Mouse (Mus musculus): ENCODE data around the gene Ndufs3. TPM values are rescaled to one million over a fixed set of nuclear protein-coding genes. Genes with fewer than 3 reads are reported as not detected.
A peak's percentile ranks its signal among the peaks of the same experiment; 100 is the strongest.

Ndufs3 gene
- total and polyA plus RNA-seq, 2 experiments from 2014 or later: 156 to 248 TPM

- no peaks in the 10 kb centered on the region for H3K4me1 ChIP-seq (ENCODE audit: insufficient read depth)
- DNase-seq (no peak), ATAC-seq (peak; percentile 12; the same call in 1 of the 2 replicates)
- no peaks in the 10 kb centered on the region for H3K27me3 ChIP-seq (ENCODE audit: insufficient read depth, low read length)
- TF ChIP-seq CTCF (IDR thresholded peaks at IDR 0.05; ENCODE audit: low read depth): no peak
- H3K4me3 ChIP-seq (ENCODE audit: low read depth, low read length): no peak overlapping the region
- H3K9ac ChIP-seq: no peak overlapping the region
- no peaks in the 10 kb centered on the region for H3K36me3 ChIP-seq (ENCODE audit: insufficient read depth)
- H3K27ac ChIP-seq (ENCODE audit: low read depth, low read length): no peak overlapping the region
- H3K9me3 ChIP-seq (ENCODE audit: low read length): no peaks in the 10 kb centered on the region
- no peak overlapping the region for H3K4me2 ChIP-seq (ENCODE audit: low read depth)
- 61% methylated on average over 5 of the region's 5 CpGs for WGBS
These were observed 26.9 kb downstream of the Ndufs3 start for GRCm38 (mm10) chr2:90877584-90878259.

GRCm38 (mm10) chr2:90875239-90875638 lies 29.4 kb downstream of the Ndufs3 start:
- H3K27me3 ChIP-seq (ENCODE audit: insufficient read depth, low read length): no peaks in the 10 kb centered on the region
- H3K4me1 ChIP-seq (ENCODE audit: insufficient read depth): no peaks in the 10 kb centered on the region

GRCm38 (mm10) chr2:90874025-90874424 lies 30.6 kb downstream of the Ndufs3 start:
- Histone ChIP-seq H3K27ac (ENCODE audit: low read depth, low read length) (no peak overlapping the region), H3K9me3 (ENCODE audit: low read length) (no peaks in the 10 kb centered on the region), H3K9ac (no peak overlapping the region), H3K4me3 (ENCODE audit: low read depth, low read length) (no peak overlapping the region), H3K4me1 (ENCODE audit: insufficient read depth) (no peaks in the 10 kb centered on the region), H3K4me2 (ENCODE audit: low read depth) (no peak overlapping the region), H3K27me3 (ENCODE audit: insufficient read depth, low read length) (no peaks in the 10 kb centered on the region), H3K36me3 (ENCODE audit: insufficient read depth) (no peaks in the 10 kb centered on the region)
- DNase-seq: no peak
- ATAC-seq: no peak
- 83% methylated on average over 1 of the region's 1 CpGs for WGBS
- no peak for TF ChIP-seq CTCF (IDR thresholded peaks at IDR 0.05; ENCODE audit: low read depth)

More at GRCm38 (mm10) chr2:90875239-90875638, 29.4 kb downstream of the Ndufs3 start:
- no peak for DNase-seq
- no peak for TF ChIP-seq CTCF (IDR thresholded peaks at IDR 0.05; ENCODE audit: low read depth)
- Histone ChIP-seq H3K9ac (no peak overlapping the region), H3K4me3 (ENCODE audit: low read depth, low read length) (no peak overlapping the region), H3K27ac (ENCODE audit: low read depth, low read length) (no peak overlapping the region), H3K4me2 (ENCODE audit: low read depth) (no peak overlapping the region), H3K9me3 (ENCODE audit: low read length) (no peaks in the 10 kb centered on the region), H3K36me3 (ENCODE audit: insufficient read depth) (no peaks in the 10 kb centered on the region)
- WGBS: 68% methylated on average over 2 of the region's 2 CpGs
- no peak for ATAC-seq

- Histone ChIP-seq H3K9ac (no peak overlapping the region), H3K4me3 (ENCODE audit: low read depth, low read length) (no peak overlapping the region), H3K27ac (ENCODE audit: low read depth, low read length) (no peak overlapping the region; the same call in 1 of the 2 replicates), H3K4me1 (ENCODE audit: insufficient read depth) (no peaks in the 10 kb centered on the region), H3K36me3 (ENCODE audit: insufficient read depth) (0 out of 2 replicates have a peak, but pooled peaks cover 8% of the 10 kb centered on the region), H3K27me3 (ENCODE audit: insufficient read depth, low read length) (no peaks in the 10 kb centered on the region), H3K4me2 (ENCODE audit: low read depth) (no peak overlapping the region), H3K9me3 (ENCODE audit: low read length) (no peaks in the 10 kb centered on the region)
- ATAC-seq (peak; percentile 24), DNase-seq (peak; percentile 43)
- TF ChIP-seq CTCF (IDR thresholded peaks at IDR 0.05; ENCODE audit: low read depth): 0 out of 2 replicates have a peak, but pooled peaks have one; percentile 15
- 56% methylated on average over 8 of the region's 8 CpGs for WGBS
These were observed 33.3 kb downstream of the Ndufs3 start for GRCm38 (mm10) chr2:90871180-90871961.

GRCm38 (mm10) chr2:90870136-90870601 lies 34.5 kb downstream of the Ndufs3 start:
- H3K4me2 ChIP-seq (ENCODE audit: low read depth): no peak overlapping the region
- ATAC-seq (peak; percentile 39; the same call in 1 of the 2 replicates), DNase-seq (no peak)
- no peaks in the 10 kb centered on the region for H3K27me3 ChIP-seq (ENCODE audit: insufficient read depth, low read length)
- H3K36me3 ChIP-seq (ENCODE audit: insufficient read depth): peaks cover 20% of the 10 kb centered on the region
- no peak for TF ChIP-seq CTCF (IDR thresholded peaks at IDR 0.05; ENCODE audit: low read depth)
- no peak overlapping the region for H3K4me3 ChIP-seq (ENCODE audit: low read depth, low read length)
- 52% methylated on average over 4 of the region's 4 CpGs for WGBS
- H3K27ac ChIP-seq (ENCODE audit: low read depth, low read length): peak overlapping the region; percentile 62
- H3K9ac ChIP-seq: peak overlapping the region; percentile 22; the same call in 1 of the 2 replicates
- no peaks in the 10 kb centered on the region for H3K9me3 ChIP-seq (ENCODE audit: low read length)
- H3K4me1 ChIP-seq (ENCODE audit: insufficient read depth): no peaks in the 10 kb centered on the region

- Histone ChIP-seq H3K9me3 (ENCODE audit: low read length) (no peaks in the 10 kb centered on the region), H3K4me3 (ENCODE audit: low read depth, low read length) (no peak overlapping the region), H3K27ac (ENCODE audit: low read depth, low read length) (no peak overlapping the region), H3K36me3 (ENCODE audit: insufficient read depth) (peaks cover 42% of the 10 kb centered on the region), H3K4me2 (ENCODE audit: low read depth) (no peak overlapping the region), H3K4me1 (ENCODE audit: insufficient read depth) (no peaks in the 10 kb centered on the region), H3K27me3 (ENCODE audit: insufficient read depth, low read length) (no peaks in the 10 kb centered on the region), H3K9ac (no peak overlapping the region)
- peak; percentile 88 for DNase-seq
- ATAC-seq: peak; percentile 91
- peak; percentile 90 for TF ChIP-seq CTCF (IDR thresholded peaks at IDR 0.05; ENCODE audit: low read depth)
- 10% methylated on average over 3 of the region's 3 CpGs for WGBS
These were observed 38.1 kb downstream of the Ndufs3 start for GRCm38 (mm10) chr2:90866524-90866923.

- Histone ChIP-seq H3K4me1 (ENCODE audit: insufficient read depth) (no peaks in the 10 kb centered on the region), H3K36me3 (ENCODE audit: insufficient read depth) (peaks cover 62% of the 10 kb centered on the region), H3K4me2 (ENCODE audit: low read depth) (no peak overlapping the region), H3K27me3 (ENCODE audit: insufficient read depth, low read length) (no peaks in the 10 kb centered on the region), H3K27ac (ENCODE audit: low read depth, low read length) (peak overlapping the region; percentile 10; the same call in 1 of the 2 replicates), H3K9ac (no peak overlapping the region), H3K9me3 (ENCODE audit: low read length) (no peaks in the 10 kb centered on the region), H3K4me3 (ENCODE audit: low read depth, low read length) (no peak overlapping the region)
- peak; percentile 57; the same call in 1 of the 2 replicates for ATAC-seq
- TF ChIP-seq CTCF (IDR thresholded peaks at IDR 0.05; ENCODE audit: low read depth): no peak
- no peak for DNase-seq
These were observed 40.4 kb downstream of the Ndufs3 start for GRCm38 (mm10) chr2:90864184-90864583.
